Mouse (Mus musculus) heart, embryonic 13.5 days (tissue): ENCODE measurements around the gene Clip2. TPM values are rescaled to one million over a fixed set of nuclear protein-coding genes. Genes with fewer than 3 reads are reported as not detected.
"Not testable (repeated sequence)": the region's sequence is repeated elsewhere in the genome, so short reads cannot be mapped to it uniquely, and the experiment has no call there.

Source experiments
- ATAC-seq: fragments of 200-750 bp; cut with Nextera tagmentation; 2 replicates; pipeline ENCODE4 v1.8.0; 2017; ENCODE audit warnings: moderate TSS enrichment; ENCODE audit not compliant: insufficient number of reproducible peaks, low FRiP score, low TSS enrichment; ENCODE audit errors: extremely low read depth
- H3K27ac ChIP-seq: fragments of 300-500 bp; sonication (generic); replicated peaks from 2 replicates; pipeline ENCODE4 v1.5.1; 2015; ENCODE audit warnings: moderate library complexity, mild to moderate bottlenecking, inconsistent platforms
- H3K27me3 ChIP-seq: fragments of 300-500 bp; sonication (generic); replicated peaks from 2 replicates; pipeline ENCODE4 v1.6.1; 2015; ENCODE audit warnings: mild to moderate bottlenecking, inconsistent platforms
- H3K36me3 ChIP-seq: fragments of 300-500 bp; sonication (generic); 2 replicates; pipeline ENCODE4 v1.6.1; 2015; ENCODE audit warnings: mild to moderate bottlenecking, inconsistent platforms
- H3K4me1 ChIP-seq: fragments of 300-500 bp; sonication (generic); 2 replicates; pipeline ENCODE4 v1.6.1; 2015; ENCODE audit warnings: inconsistent platforms
- H3K4me2 ChIP-seq: fragments of 300-500 bp; sonication (generic); 2 replicates; pipeline ENCODE4 v1.6.1; 2015; ENCODE audit warnings: inconsistent platforms, mild to moderate bottlenecking, moderate library complexity
- H3K4me3 ChIP-seq: fragments of 300-500 bp; sonication (generic); 2 replicates; pipeline ENCODE4 v1.5.1; 2015; ENCODE audit warnings: moderate library complexity, mild to moderate bottlenecking, inconsistent platforms
- H3K9ac ChIP-seq: fragments of 300-500 bp; sonication (generic); 2 replicates; pipeline ENCODE4 v1.6.1; 2015; ENCODE audit warnings: inconsistent platforms, mild to moderate bottlenecking, moderate library complexity
- H3K9me3 ChIP-seq: fragments of 300-500 bp; sonication (generic); 2 replicates; pipeline ENCODE4 v1.6.1; 2016; ENCODE audit warnings: inconsistent platforms
- WGBS: fragments of 180-500 bp; shearing (Covaris S2); methylation state at CpG from one replicate; pipeline ENCODE4 v1.1.7; 2015; ENCODE audit warnings: mixed read lengths; 5-methylcytosine and 5-hydroxymethylcytosine counted together
- polyA plus RNA-seq: library from polyadenylated mRNA; unstranded; fragments of >200 nt; fragmentation: Nextera tagmentation; extraction: Ambion mirVana; gene quantifications from 2 replicates; pipeline ENCODE4 v1.2.1, GENCODE M21; 2015

The Clip2 gene
- polyA plus RNA-seq, 1 experiment from 2014 or later, result 2.0 TPM

DNA sequence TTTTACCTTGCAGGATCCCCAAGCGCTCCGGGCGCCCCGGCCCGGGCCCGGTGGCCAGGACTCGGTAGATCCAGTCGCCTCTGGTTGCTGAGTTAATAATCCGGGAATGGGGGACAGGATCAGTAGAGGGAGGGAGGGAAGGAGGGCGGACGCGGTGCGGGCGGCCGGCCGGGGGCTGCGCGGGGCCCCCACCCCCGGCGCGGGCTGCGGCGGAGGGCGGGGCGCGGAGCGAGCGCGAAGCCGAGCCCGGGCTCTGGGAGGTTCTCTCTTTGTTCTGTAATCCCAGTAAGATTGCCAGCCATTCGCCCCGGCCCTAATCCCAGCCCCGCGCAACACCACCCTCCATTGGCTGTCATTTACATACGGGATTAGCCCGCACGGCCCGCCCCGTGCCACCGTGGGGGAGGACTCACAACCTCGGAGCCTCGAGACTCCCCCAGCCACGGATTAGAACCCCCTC, 95.7 kb downstream of the Clip2 start, which contains the start of gene Gtf2ird1:
TSS of gene Gtf2ird1 (minus strand) at position 214 of the 460 bp plus-strand sequence.
- Histone ChIP-seq H3K27me3 (no peaks in the 10 kb centered on the region), H3K4me1 (peaks cover 26% of the 10 kb centered on the region), H3K4me3 (peak within 1 kb of the TSS; percentile 73), H3K4me2 (peak within 1 kb of the TSS; percentile 79), H3K27ac (peak within 1 kb of the TSS; percentile 92), H3K9ac (peak within 1 kb of the TSS; percentile 95), H3K36me3 (peaks cover 16% of the 10 kb centered on the region), H3K9me3 (no peaks in the 10 kb centered on the region)
- peak; percentile 38; the same call in 1 of the 2 replicates for ATAC-seq
- WGBS, result 2% methylated on average over 41 of the region's 44 CpGs

DNA sequence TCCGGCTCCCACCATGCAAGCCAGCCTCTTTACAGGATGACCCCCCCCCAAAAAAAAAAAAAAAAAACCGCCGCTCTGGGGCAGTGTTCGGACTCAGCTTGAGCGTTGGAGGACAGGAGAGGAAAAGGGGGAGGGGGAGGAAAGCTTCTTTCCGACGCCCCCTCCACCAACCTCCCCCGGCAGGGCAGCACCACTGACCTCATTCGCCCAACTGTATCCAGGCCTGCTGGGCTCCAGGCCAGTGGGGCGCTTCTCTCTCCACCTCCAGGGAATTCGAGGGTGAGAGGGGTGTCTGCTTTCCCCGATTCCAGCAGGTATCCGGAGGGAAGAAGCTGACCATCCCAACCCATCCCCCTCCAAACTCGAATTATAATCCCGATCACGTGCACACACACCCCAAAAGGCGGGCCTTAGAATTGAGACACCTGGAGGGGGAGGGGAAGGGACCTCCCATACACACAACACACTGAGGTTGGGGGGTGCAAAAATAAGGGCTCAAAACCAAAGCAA, 96.3 kb downstream of the Clip2 start:
- H3K4me3 ChIP-seq, result peak overlapping the region; percentile 73
- peak overlapping the region; percentile 92 for H3K27ac ChIP-seq
- H3K36me3 ChIP-seq, result peaks cover 21% of the 10 kb centered on the region
- WGBS, result 0% methylated on average over 13 of the region's 17 CpGs
- H3K9ac ChIP-seq, result peak overlapping the region; percentile 95
- peak; percentile 16; the same call in 1 of the 2 replicates for ATAC-seq
- H3K4me2 ChIP-seq, result peak overlapping the region; percentile 79
- no peaks in the 10 kb centered on the region for H3K9me3 ChIP-seq
- no peaks in the 10 kb centered on the region for H3K27me3 ChIP-seq
- peaks cover 26% of the 10 kb centered on the region for H3K4me1 ChIP-seq

DNA sequence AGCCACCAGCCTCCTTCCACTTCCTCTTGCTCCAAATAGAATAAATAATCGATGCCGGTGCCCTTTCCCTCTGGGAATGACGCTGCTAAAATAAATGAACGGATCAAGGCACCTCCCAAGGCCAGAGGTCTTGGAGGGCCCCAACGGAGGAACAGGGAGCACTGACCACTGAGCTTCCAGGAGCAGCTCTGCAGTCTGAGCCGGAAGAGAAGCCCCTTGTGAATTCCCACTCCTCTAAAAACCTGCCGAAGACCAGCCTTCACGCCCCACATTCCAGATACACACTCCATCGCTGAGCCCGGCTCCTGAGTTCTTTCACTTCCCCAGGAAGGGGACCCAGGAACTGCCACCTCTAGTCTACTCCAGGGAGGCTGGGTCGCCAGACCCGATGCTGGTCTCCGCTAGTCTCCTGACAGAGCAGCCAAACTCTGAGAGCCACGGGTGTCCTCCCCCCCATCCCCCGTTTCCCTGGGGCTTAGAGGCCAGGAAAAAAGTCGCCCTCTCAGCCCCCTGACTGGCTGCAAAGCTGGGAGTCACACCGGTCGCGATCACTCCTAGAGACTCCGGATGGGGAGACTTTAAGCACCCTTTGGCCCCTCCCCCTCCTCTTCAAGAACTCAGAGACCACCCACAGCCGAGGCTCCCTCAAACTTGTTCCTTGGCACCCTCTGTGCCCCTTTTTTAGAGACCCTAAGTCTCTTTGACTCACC, 96.9 kb downstream of the Clip2 start:
- Histone ChIP-seq H3K9me3 (no peaks in the 10 kb centered on the region), H3K27ac (peak overlapping the region; percentile 92), H3K9ac (peak overlapping the region; percentile 95), H3K27me3 (no peaks in the 10 kb centered on the region), H3K4me2 (peak overlapping the region; percentile 79), H3K4me3 (peak overlapping the region; percentile 73), H3K4me1 (peaks cover 26% of the 10 kb centered on the region), H3K36me3 (peaks cover 25% of the 10 kb centered on the region)
- WGBS, result 2% methylated on average over 21 of the region's 21 CpGs
- 0 out of 2 replicates have a peak, but pooled peaks have one; percentile 15 for ATAC-seq

DNA sequence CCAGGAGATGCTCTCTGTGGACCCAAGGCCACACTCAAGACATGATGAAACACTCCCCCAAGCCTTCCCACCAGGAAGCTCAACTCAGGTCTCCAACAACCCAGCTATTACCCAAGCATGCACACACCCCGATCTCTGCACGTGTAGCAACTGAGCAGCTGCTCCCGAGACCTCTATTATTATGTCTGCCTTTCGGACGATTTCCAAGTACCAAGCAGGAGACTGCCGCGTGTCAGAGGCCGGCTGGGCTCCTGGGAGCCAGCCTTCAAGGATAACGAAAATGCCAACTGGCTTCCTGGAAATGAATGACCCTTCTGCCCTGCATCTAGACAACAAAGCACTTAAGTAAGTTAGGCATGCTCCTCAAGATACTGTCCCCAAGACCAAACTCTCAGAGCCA, 97.8 kb downstream of the Clip2 start:
- H3K4me3 ChIP-seq, result peak overlapping the region; percentile 73
- 47% methylated on average over 9 of the region's 9 CpGs for WGBS
- peak overlapping the region; percentile 79 for H3K4me2 ChIP-seq
- H3K9ac ChIP-seq, result peak overlapping the region; percentile 95
- H3K4me1 ChIP-seq, result peaks cover 26% of the 10 kb centered on the region
- H3K27me3 ChIP-seq, result no peaks in the 10 kb centered on the region
- no peaks in the 10 kb centered on the region for H3K9me3 ChIP-seq
- no peak for ATAC-seq
- H3K36me3 ChIP-seq, result peaks cover 28% of the 10 kb centered on the region
- H3K27ac ChIP-seq, result peak overlapping the region; percentile 92

DNA sequence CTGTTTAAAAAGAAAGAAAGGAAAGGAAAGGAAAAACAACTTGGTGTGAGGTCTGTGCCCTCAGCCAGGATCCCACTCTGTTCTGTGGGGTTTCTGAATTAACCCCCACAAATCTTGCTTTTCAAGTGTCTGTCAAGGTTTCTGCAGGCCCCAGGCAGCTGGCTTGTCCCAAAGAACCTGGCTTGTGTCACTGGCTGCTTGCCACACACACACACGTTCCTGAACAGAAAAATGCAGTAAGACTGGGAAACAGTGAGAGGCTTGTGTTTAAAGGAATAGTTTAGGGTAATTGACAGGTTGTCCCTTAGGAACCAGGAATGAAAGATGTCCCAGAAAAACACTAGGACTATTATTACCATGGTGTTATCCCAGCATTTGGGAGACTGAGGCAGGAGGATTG, 98.7 kb downstream of the Clip2 start:
- peaks cover 28% of the 10 kb centered on the region for H3K36me3 ChIP-seq
- no peak overlapping the region for H3K4me3 ChIP-seq
- WGBS, result 23% methylated on average over 1 of the region's 1 CpGs
- no peaks in the 10 kb centered on the region for H3K9me3 ChIP-seq
- peak overlapping the region; percentile 28; the same call in 1 of the 2 replicates for H3K27ac ChIP-seq
- H3K4me1 ChIP-seq, result peaks cover 26% of the 10 kb centered on the region
- no peaks in the 10 kb centered on the region for H3K27me3 ChIP-seq
- peak overlapping the region; percentile 50; the same call in 1 of the 2 replicates for H3K9ac ChIP-seq
- H3K4me2 ChIP-seq, result peak overlapping the region; percentile 79; the same call in 1 of the 2 replicates
- ATAC-seq, result no peak

DNA sequence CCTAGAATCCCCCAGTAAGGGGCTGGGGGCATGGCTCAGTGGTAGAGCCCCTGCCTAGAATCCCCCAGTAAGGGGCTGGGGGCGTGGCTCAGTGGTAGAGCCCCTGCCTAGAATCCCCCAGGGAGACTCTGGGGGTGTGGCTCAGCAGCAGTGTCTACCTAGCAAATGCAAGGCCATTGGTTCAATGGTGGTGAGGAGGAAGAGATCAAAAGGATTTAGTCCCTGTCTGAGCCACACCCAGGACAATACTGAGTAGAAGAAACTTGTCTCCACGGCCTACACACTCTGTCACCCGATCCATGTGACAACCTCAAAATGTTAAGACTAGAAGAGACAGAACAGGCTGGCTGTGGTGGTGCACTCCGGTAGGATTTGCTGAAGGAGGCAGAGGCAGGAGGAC, 105.5 kb downstream of the Clip2 start:
- not testable (repeated sequence) for H3K4me3 ChIP-seq, H3K27ac ChIP-seq, H3K27me3 ChIP-seq, H3K9me3 ChIP-seq, ATAC-seq, H3K4me2 ChIP-seq, H3K9ac ChIP-seq
- peaks cover 55% of the 10 kb centered on the region for H3K36me3 ChIP-seq
- 89% methylated on average over 4 of the region's 4 CpGs for WGBS
- peaks cover 34% of the 10 kb centered on the region for H3K4me1 ChIP-seq

DNA sequence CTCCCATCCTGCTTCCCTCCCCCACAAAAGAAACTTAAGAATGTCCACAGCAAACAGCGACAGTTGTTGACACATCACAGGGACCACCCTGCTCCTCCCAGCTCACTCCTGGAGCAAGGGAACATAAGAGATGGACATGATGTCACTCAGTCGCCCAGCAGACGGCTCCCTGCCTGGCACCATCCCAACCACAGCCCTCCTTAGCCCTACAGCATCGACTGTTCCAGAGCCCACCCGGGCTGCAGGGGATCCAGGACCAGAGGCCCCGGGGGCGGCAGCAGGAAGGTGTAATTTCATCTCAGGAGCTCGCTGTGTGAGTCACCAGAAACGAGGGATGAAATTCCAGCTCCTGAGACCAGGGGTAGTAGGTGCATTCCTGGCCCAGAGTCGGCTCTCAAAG, 106.3 kb downstream of the Clip2 start:
- H3K27ac ChIP-seq, result peak overlapping the region; percentile 89
- peaks cover 48% of the 10 kb centered on the region for H3K36me3 ChIP-seq
- H3K9ac ChIP-seq, result peak overlapping the region; percentile 67
- peaks cover 43% of the 10 kb centered on the region for H3K4me1 ChIP-seq
- H3K4me2 ChIP-seq, result peak overlapping the region; percentile 45
- H3K4me3 ChIP-seq, result no peak overlapping the region
- 0 out of 2 replicates have a peak, but pooled peaks have one; percentile 22 for ATAC-seq
- 15% methylated on average over 10 of the region's 10 CpGs for WGBS
- no peaks in the 10 kb centered on the region for H3K27me3 ChIP-seq
- H3K9me3 ChIP-seq, result 0 out of 2 replicates have a peak, but pooled peaks cover 7% of the 10 kb centered on the region

DNA sequence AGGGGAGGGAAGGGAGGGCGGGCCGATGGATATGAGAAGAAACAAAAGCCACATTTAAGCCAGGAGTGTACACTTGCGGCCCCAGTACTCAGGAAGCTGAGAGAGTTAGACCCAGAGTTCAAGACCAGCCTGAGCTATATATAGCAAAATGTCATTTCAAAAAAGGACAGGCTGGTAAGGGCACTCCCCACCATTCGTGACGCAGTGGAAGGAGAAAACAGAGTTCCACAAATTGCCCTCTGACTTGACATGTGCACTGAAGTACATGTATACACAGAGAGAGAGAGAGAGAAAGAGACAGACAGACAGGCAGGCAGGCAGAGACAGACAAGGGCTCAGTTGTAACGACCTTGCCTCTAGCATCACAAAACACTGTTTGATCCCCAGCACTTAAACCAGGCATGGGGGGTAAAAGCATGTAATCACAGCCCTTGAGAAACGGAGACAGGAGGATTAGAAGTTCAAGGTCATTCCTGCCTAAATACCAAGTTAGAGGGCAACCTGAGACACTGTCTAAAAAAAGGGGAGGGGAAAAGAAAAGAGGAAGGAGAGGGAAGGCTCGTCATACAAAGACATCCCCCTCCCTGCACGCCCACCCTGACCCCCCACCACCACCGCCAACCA, 106.9 kb downstream of the Clip2 start:
- Histone ChIP-seq H3K4me2 (peak overlapping the region; percentile 45), H3K27ac (peak overlapping the region; percentile 89), H3K4me1 (peaks cover 48% of the 10 kb centered on the region), H3K27me3 (no peaks in the 10 kb centered on the region), H3K9me3 (0 out of 2 replicates have a peak, but pooled peaks cover 7% of the 10 kb centered on the region), H3K4me3 (no peak overlapping the region), H3K9ac (peak overlapping the region; percentile 67), H3K36me3 (peaks cover 44% of the 10 kb centered on the region)
- ATAC-seq, result no peak
- 37% methylated on average over 10 of the region's 10 CpGs for WGBS

DNA sequence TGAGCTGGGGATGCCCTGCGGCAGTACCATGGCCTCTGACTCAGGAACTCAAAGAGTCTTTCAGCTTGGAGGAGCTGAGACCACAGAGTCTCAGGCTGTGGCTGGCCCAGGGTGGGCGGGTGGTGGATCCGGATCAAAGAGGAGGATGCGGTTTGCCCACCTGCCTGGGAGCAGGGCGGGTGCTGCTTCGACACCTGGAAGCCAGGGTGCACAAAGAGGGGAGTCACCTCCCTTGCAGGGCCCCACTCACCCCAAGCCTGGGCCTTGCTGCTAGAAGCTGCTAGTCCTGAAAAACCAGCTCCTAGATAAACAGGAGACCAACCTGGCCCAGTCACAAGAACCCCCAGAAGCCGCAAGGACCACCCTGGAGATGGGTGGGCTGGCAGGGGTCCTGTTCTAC, 107.8 kb downstream of the Clip2 start:
- peaks cover 43% of the 10 kb centered on the region for H3K36me3 ChIP-seq
- 0 out of 2 replicates have a peak, but pooled peaks cover 7% of the 10 kb centered on the region for H3K9me3 ChIP-seq
- H3K9ac ChIP-seq, result peak overlapping the region; percentile 67; the same call in 1 of the 2 replicates
- no peak overlapping the region for H3K4me2 ChIP-seq
- WGBS, result 90% methylated on average over 7 of the region's 7 CpGs
- no peak overlapping the region for H3K4me3 ChIP-seq
- peaks cover 57% of the 10 kb centered on the region for H3K4me1 ChIP-seq
- H3K27ac ChIP-seq, result peak overlapping the region; percentile 89
- no peaks in the 10 kb centered on the region for H3K27me3 ChIP-seq
- no peak for ATAC-seq

DNA sequence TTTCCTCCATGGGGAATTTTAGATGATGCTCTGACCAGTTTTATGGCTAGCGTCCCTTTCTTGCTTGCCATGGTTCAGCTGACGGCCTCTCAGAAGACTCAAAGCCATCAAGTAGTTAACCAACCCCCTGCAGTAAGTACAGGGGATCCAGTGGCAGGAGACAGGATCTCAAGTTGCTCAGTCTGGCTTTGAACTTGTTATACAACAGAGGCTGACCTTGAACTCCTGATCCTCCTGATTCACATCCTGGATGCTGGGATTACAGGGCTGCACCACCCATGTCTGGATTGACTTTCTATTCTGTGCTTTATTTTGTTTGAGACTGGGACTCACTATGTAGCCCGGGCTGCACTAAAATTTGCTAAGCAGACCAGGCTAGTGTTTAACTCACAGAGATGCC, 110.2 kb downstream of the Clip2 start:
- Histone ChIP-seq H3K4me1 (peaks cover 81% of the 10 kb centered on the region), H3K36me3 (peaks cover 35% of the 10 kb centered on the region), H3K4me3 (no peak overlapping the region), H3K9ac (no peak overlapping the region), H3K27me3 (no peaks in the 10 kb centered on the region), H3K4me2 (no peak overlapping the region), H3K27ac (peak overlapping the region; percentile 79; the same call in 1 of the 2 replicates), H3K9me3 (0 out of 2 replicates have a peak, but pooled peaks cover 7% of the 10 kb centered on the region)
- WGBS, result 82% methylated on average over 3 of the region's 3 CpGs
- ATAC-seq, result no peak

DNA sequence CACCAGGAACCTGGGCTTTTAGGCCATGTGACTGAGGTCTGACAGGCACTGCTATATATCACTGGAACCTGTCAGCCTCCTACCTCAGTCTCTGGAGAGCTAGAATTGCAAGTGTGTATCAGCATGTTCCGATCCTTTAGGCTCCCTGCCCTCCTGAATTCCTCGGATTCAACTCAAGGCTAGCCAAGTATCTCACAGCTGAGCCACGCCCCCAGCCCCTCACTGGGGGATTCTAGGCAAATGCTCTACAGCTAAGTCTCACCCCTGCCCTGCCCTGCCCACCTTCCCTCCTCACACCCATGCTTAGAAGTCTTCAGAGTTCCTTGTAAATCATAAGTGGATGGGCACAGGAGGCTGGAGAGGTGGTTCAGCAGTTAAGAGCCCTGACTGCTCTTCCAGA, 111.1 kb downstream of the Clip2 start:
- no peak overlapping the region; the same call in 1 of the 2 replicates for H3K4me2 ChIP-seq
- peaks cover 31% of the 10 kb centered on the region for H3K36me3 ChIP-seq
- H3K4me3 ChIP-seq, result no peak overlapping the region
- ATAC-seq, result no peak
- 39% methylated on average over 3 of the region's 3 CpGs for WGBS
- 0 out of 2 replicates have a peak overlapping the region, but pooled peaks have one; percentile 2 for H3K9ac ChIP-seq
- H3K9me3 ChIP-seq, result 0 out of 2 replicates have a peak, but pooled peaks cover 7% of the 10 kb centered on the region
- H3K27ac ChIP-seq, result peak overlapping the region; percentile 79
- peaks cover 84% of the 10 kb centered on the region for H3K4me1 ChIP-seq
- H3K27me3 ChIP-seq, result no peaks in the 10 kb centered on the region
